Mouse (Mus musculus): ENCODE results near the gene Slc7a7.
"Not testable (repeated sequence)": the region's sequence is repeated elsewhere in the genome, so short reads cannot be mapped to it uniquely, and the experiment has no call there.

- TF ChIP-seq GATA1 (IDR thresholded peaks at IDR 0.05; ENCODE audit: borderline replicate concordance, low read length); FLI1 (IDR thresholded peaks at IDR 0.05; ENCODE audit: low read length): not testable (repeated sequence)
Measured at GRCm38 (mm10) chr14:54341807-54342206, 75.8 kb downstream of the Slc7a7 start.

All from megakaryocyte, embryonic 14.5 days (primary cell).